Mouse (Mus musculus) small intestine, adult 2 months (tissue): ENCODE results near the gene Cenpf. TPM values are rescaled to one million over a fixed set of nuclear protein-coding genes. Genes with fewer than 3 reads are reported as not detected.

Experiments
- H3K27ac ChIP-seq: fragments of 200-500 bp; 2 replicates; pipeline ENCODE4 v1.5.1; 2012; ENCODE audit warnings: low read depth, low read length, control low read depth, inconsistent platforms; ENCODE audit not compliant: insufficient read depth
- H3K27me3 ChIP-seq: fragments of 200-500 bp; 2 replicates; pipeline ENCODE4 v1.6.1; 2012; ENCODE audit warnings: mild to moderate bottlenecking, moderate library complexity, low read length, inconsistent platforms; ENCODE audit not compliant: control insufficient read depth, insufficient read depth
- H3K36me3 ChIP-seq: fragments of 200-500 bp; 2 replicates; pipeline ENCODE4 v1.6.1; 2012; ENCODE audit warnings: mild to moderate bottlenecking, low read length, control low read depth, inconsistent platforms; ENCODE audit not compliant: control insufficient read depth, insufficient read depth
- H3K4me1 ChIP-seq: fragments of 200-500 bp; 2 replicates; pipeline ENCODE4 v1.6.1; 2012; ENCODE audit warnings: low read length, inconsistent platforms, mixed read lengths; ENCODE audit not compliant: control insufficient read depth, insufficient read depth, insufficient read length
- H3K4me3 ChIP-seq: fragments of 200-500 bp; 2 replicates; pipeline ENCODE4 v1.5.1; 2012; ENCODE audit warnings: low read depth, mild to moderate bottlenecking, control low read depth, inconsistent platforms, low read length, moderate library complexity
- CTCF ChIP-seq: fragments of 200-500 bp; IDR thresholded peaks from 2 replicates; pipeline ENCODE4 v1.5.1; 2012; ENCODE audit warnings: low read depth, mild to moderate bottlenecking, control low read depth, inconsistent platforms, low read length, moderate library complexity, mixed read lengths; ENCODE audit not compliant: insufficient replicate concordance, insufficient read length; ENCODE audit errors: extremely low read depth
- POLR2A ChIP-seq: fragments of 200-500 bp; IDR thresholded peaks from 2 replicates; pipeline ENCODE4 v1.6.1; 2012; ENCODE audit warnings: low read depth, mild to moderate bottlenecking, control low read depth, inconsistent platforms, low read length, moderate library complexity
- WGBS: fragments of 180-500 bp; shearing (Covaris S2); methylation state at CpG from one replicate; pipeline ENCODE4 v1.1.7; 2018; 5-methylcytosine and 5-hydroxymethylcytosine counted together
- polyA plus RNA-seq: library from polyadenylated mRNA; depleted of rRNA; stranded (reverse); fragments of >200 nt; gene quantifications from 2 replicates; pipeline ENCODE4 v1.2.3, GENCODE M21; 2012

Cenpf gene
- polyA plus RNA-seq, 1 experiment, result 1.1 TPM

DNA sequence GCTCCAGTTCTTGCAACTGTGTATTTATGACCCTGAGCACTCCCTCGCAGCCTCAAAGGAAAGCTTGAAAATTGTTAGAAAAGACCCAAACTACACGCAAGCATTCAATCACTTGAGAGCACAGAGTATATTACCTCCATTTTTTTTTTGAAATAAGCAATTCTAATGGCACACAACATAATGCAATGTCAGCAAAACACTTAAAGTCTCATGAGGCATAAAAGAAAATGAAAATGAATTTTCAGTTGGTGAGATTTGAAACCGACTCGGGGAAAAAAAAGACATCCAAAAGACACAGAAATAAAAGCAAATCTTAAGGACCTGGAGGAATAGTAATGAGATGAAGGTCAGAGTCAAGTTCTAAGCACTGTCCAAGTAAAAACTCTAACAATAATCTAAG, 11.9 kb downstream of the Cenpf start:
- 90% methylated on average over 4 of the region's 4 CpGs for WGBS
- Histone ChIP-seq H3K4me3 (no peak overlapping the region), H3K27ac (no peak overlapping the region), H3K36me3 (peaks cover 22% of the 10 kb centered on the region), H3K4me1 (no peaks in the 10 kb centered on the region), H3K27me3 (no peaks in the 10 kb centered on the region)
- no peak for TF ChIP-seq POLR2A
- no peak for TF ChIP-seq CTCF

DNA sequence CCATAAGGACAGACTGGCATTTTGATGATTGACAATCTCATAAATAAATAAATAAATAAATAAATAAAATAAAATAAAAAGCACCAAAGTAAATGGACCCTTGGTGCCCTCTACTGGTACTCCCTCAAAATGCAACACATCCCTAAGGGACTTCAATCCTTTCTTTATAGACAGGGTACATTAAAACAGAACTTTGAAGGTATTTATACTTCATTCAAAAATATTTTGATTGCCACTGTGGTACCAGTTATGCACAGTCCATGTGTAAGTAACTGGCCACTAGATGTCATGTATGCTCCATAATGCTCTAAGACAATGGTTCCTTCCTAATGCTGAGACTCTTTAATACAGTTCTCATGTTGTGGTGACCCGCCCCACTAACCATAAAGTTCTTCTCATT, 12.5 kb downstream of the Cenpf start:
- H3K4me3 ChIP-seq, result no peak overlapping the region
- H3K27ac ChIP-seq, result no peak overlapping the region
- no peaks in the 10 kb centered on the region for H3K27me3 ChIP-seq
- WGBS, result 94% methylated on average over 1 of the region's 1 CpGs
- no peaks in the 10 kb centered on the region for H3K4me1 ChIP-seq
- H3K36me3 ChIP-seq, result peaks cover 24% of the 10 kb centered on the region
- TF ChIP-seq POLR2A (no peak), CTCF (no peak)

DNA sequence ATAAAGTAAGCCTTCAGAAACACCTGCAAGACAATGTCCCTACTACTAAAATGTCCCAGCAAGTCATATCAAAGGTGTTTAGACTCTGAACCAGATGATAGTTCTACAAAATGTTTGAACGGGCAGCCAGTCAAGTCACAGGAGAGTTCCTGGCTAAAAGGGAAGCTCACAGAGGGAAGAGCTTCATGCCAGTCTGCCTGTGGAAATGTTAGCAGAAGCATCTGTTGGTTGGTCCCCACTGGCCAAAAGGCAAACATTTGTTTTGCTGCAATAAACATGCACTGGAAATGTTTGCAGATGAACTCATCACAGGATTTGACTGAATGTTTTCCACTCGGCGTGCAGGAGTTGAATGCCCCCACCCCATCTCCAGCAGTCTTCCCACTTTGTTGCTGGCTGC, 21.9 kb downstream of the Cenpf start:
- TF ChIP-seq POLR2A (no peak), CTCF (no peak)
- H3K4me1 ChIP-seq, result no peaks in the 10 kb centered on the region
- H3K27me3 ChIP-seq, result no peaks in the 10 kb centered on the region
- WGBS, result 77% methylated on average over 3 of the region's 3 CpGs
- no peak overlapping the region for H3K4me3 ChIP-seq
- H3K27ac ChIP-seq, result no peak overlapping the region
- peaks cover 19% of the 10 kb centered on the region for H3K36me3 ChIP-seq

DNA sequence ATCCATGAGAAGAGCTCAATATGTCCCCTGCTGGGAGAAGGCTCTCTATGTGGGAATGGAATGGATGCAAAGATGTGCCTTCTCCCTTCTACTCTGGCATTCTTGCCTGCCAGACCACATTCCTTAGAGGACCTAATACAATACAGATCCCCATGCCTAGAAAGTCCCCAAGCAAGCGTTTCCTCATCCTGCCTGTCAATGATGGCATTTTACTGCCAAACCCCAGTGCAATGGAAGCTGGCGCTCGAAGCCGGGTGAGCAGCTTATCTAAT, 23.1 kb downstream of the Cenpf start:
- TF ChIP-seq POLR2A (no peak), CTCF (no peak)
- Histone ChIP-seq H3K27me3 (no peaks in the 10 kb centered on the region), H3K4me3 (no peak overlapping the region), H3K27ac (no peak overlapping the region), H3K4me1 (no peaks in the 10 kb centered on the region), H3K36me3 (peaks cover 18% of the 10 kb centered on the region)
- 74% methylated on average over 4 of the region's 4 CpGs for WGBS

DNA sequence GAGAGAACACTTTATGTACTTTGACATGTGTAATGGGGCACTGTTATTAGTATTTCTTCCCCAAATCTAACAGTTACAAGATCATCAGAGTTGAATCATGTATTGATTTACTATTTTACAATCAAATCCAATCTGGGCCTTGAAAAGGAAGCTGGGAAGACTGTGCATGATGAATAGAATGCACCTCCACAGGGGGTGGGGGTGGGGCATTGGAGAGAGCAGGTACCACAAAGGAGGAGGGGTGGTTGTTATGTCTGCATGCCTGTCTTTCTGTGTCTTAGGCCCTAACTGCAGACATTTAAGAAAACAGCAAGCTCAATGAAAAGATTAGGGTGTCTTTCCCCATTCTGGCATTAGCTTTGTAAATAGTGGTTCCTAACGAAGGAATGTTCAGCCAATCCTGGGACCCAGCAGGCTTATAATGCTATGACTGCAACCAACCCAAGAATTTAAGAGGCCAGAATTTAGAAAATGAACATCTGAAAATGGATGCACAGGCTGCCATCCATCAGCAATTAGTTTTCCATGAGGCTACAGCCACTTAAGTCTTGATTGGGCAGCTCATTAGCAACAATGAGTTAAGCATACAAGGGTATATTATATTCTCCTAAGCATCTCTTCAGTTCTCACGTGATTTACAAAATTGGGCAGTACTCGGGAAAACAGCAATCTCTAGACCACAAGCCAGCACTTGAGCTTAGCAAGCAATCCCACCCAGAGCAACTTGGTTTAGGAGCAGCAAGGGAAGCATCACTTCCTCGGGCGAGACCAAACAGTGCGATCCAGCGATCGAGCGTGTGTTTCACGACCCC, 23.6 kb downstream of the Cenpf start:
- 93% methylated on average over 10 of the region's 10 CpGs for WGBS
- no peak overlapping the region for H3K4me3 ChIP-seq

GRCm38 (mm10) chr1:189663437-189663836, 24.4 kb downstream of the Cenpf start:
- Histone ChIP-seq H3K27me3 (no peaks in the 10 kb centered on the region), H3K27ac (no peak overlapping the region), H3K4me3 (no peak overlapping the region), H3K36me3 (peaks cover 22% of the 10 kb centered on the region), H3K4me1 (no peaks in the 10 kb centered on the region)
- TF ChIP-seq POLR2A (no peak), CTCF (no peak)
- WGBS, result 92% methylated on average over 1 of the region's 1 CpGs

More for the DNA sequence above, 23.6 kb downstream of the Cenpf start:
- H3K27me3 ChIP-seq, result no peaks in the 10 kb centered on the region
- no peak overlapping the region for H3K27ac ChIP-seq
- H3K4me1 ChIP-seq, result no peaks in the 10 kb centered on the region
- no peak for TF ChIP-seq POLR2A
- peaks cover 20% of the 10 kb centered on the region for H3K36me3 ChIP-seq

- no peak overlapping the region for H3K27ac ChIP-seq
- no peaks in the 10 kb centered on the region for H3K4me1 ChIP-seq
- no peaks in the 10 kb centered on the region for H3K27me3 ChIP-seq
- no peak overlapping the region for H3K4me3 ChIP-seq
- H3K36me3 ChIP-seq, result peaks cover 16% of the 10 kb centered on the region
- TF ChIP-seq CTCF (no peak), POLR2A (no peak)
Measured at GRCm38 (mm10) chr1:189661856-189662255, 26.0 kb downstream of the Cenpf start.
